Mouse (Mus musculus) heart, embryonic 14.5 days (tissue): ENCODE results near the gene Col5a1. TPM values are rescaled to one million over a fixed set of nuclear protein-coding genes. Genes with fewer than 3 reads are reported as not detected.

Experiments used
- ATAC-seq: fragments of 200-750 bp; cut with Nextera tagmentation; 2 replicates; pipeline ENCODE4 v1.8.0; 2017; ENCODE audit warnings: low read depth, moderate TSS enrichment; ENCODE audit not compliant: insufficient number of reproducible peaks, insufficient read depth, low FRiP score
- H3K27ac ChIP-seq, 2 experiments: fragments of 200-500 bp in 1 of 2; fragments of 300-500 bp in 1 of 2; sonication (generic) in 1 of 2; replicated peaks in 1 of 2; 2 replicates each; pipeline ENCODE4 v1.5.1; 2012 to 2014; ENCODE audit warnings: low read depth in 2 of 2, low read length in 2 of 2, control low read depth in 1 of 2, mild to moderate bottlenecking in 1 of 2, mixed read lengths in 1 of 2; ENCODE audit not compliant: control insufficient read depth in 1 of 2, insufficient read depth in 1 of 2
- H3K27me3 ChIP-seq: fragments of 300-500 bp; sonication (generic); 2 replicates; pipeline ENCODE4 v1.6.1; 2014; ENCODE audit warnings: mild to moderate bottlenecking, low read length, control low read depth; ENCODE audit not compliant: control insufficient read depth, insufficient read depth
- H3K36me3 ChIP-seq: fragments of 300-500 bp; sonication (generic); 2 replicates; pipeline ENCODE4 v1.6.1; 2014; ENCODE audit warnings: mild to moderate bottlenecking, control low read depth, low read length, mixed read lengths; ENCODE audit not compliant: control insufficient read depth, insufficient read depth
- H3K4me1 ChIP-seq, 2 experiments: fragments of 200-500 bp in 1 of 2; fragments of 300-500 bp in 1 of 2; sonication (generic) in 1 of 2; 2 replicates each; pipeline ENCODE4 v1.6.1; 2012 to 2014; ENCODE audit warnings: low read length in 2 of 2, control low read depth in 1 of 2, mixed read lengths in 1 of 2; ENCODE audit not compliant: control insufficient read depth in 2 of 2, insufficient read depth in 2 of 2
- H3K4me2 ChIP-seq: fragments of 300-500 bp; sonication (generic); 2 replicates; pipeline ENCODE4 v1.6.1; 2014; ENCODE audit warnings: mild to moderate bottlenecking, low read length
- H3K4me3 ChIP-seq, 2 experiments: fragments of 200-500 bp in 1 of 2; fragments of 300-500 bp in 1 of 2; sonication (generic) in 1 of 2; 2 replicates each; pipeline ENCODE4 v1.5.1; 2012 to 2014; ENCODE audit warnings: low read length in 2 of 2, mild to moderate bottlenecking in 2 of 2, control low read depth in 1 of 2, low read depth in 1 of 2, moderate library complexity in 1 of 2; ENCODE audit not compliant: control insufficient read depth in 1 of 2, insufficient read depth in 1 of 2
- H3K9ac ChIP-seq: fragments of 300-500 bp; sonication (generic); 2 replicates; pipeline ENCODE4 v1.6.1; 2014; ENCODE audit warnings: mild to moderate bottlenecking, low read length
- H3K9me3 ChIP-seq: fragments of 300-500 bp; sonication (generic); 2 replicates; pipeline ENCODE4 v1.6.1; 2016; ENCODE audit warnings: low read length, control low read depth; ENCODE audit not compliant: control insufficient read depth
- WGBS: fragments of 180-500 bp; shearing (Covaris S2); extraction: QIAGEN DNeasy Blood & Tissue Kit; methylation state at CpG from one replicate; pipeline ENCODE4 v1.1.7; 2014; 5-methylcytosine and 5-hydroxymethylcytosine counted together
- polyA plus RNA-seq: library from polyadenylated mRNA; unstranded; fragments of >200 nt; fragmentation: Nextera tagmentation; extraction: Ambion mirVana; gene quantifications from 2 replicates; pipeline ENCODE4 v1.2.1, GENCODE M21; 2014

Gene Col5a1
- polyA plus RNA-seq, 1 experiment from 2014 or later: 70.0 TPM

- Histone ChIP-seq H3K27me3 (no peaks in the 10 kb centered on the region), H3K27ac (no peak overlapping the region), H3K9me3 (no peaks in the 10 kb centered on the region), H3K4me1 (peaks cover 4 to 5% of the 10 kb centered on the region in 2 experiments; a peak in 3 of 4 replicates), H3K4me3 (no peak overlapping the region), H3K4me2 (no peak overlapping the region), H3K9ac (no peak overlapping the region), H3K36me3 (peaks cover 76% of the 10 kb centered on the region)
- WGBS: 86% methylated on average over 13 of the region's 13 CpGs
- no peak for ATAC-seq
Measured at GRCm38 (mm10) chr2:28034011-28034710, 147.9 kb downstream of the Col5a1 start.

- H3K4me3 ChIP-seq: no peak overlapping the region
- no peak overlapping the region for H3K9ac ChIP-seq
- peaks cover 54% of the 10 kb centered on the region for H3K36me3 ChIP-seq
- H3K4me2 ChIP-seq: no peak overlapping the region
- H3K27me3 ChIP-seq: no peaks in the 10 kb centered on the region
- H3K9me3 ChIP-seq: no peaks in the 10 kb centered on the region
- 88% methylated on average over 13 of the region's 13 CpGs for WGBS
- H3K27ac ChIP-seq: no peak overlapping the region
- H3K4me1 ChIP-seq: peaks cover 4 to 5% of the 10 kb centered on the region in 2 experiments; a peak in 3 of 4 replicates
- no peak for ATAC-seq
Measured at GRCm38 (mm10) chr2:28036788-28037187, 150.6 kb downstream of the Col5a1 start.

- Histone ChIP-seq H3K36me3 (peaks cover 51% of the 10 kb centered on the region), H3K4me2 (no peak overlapping the region), H3K9me3 (no peaks in the 10 kb centered on the region), H3K27ac (no peak overlapping the region), H3K4me3 (no peak overlapping the region), H3K9ac (no peak overlapping the region), H3K4me1 (peaks cover 2 to 5% of the 10 kb centered on the region in 2 experiments; a peak in 2 of 4 replicates), H3K27me3 (no peaks in the 10 kb centered on the region)
- ATAC-seq: no peak
- WGBS: 72% methylated on average over 12 of the region's 12 CpGs
Measured at GRCm38 (mm10) chr2:28037505-28038390, 151.5 kb downstream of the Col5a1 start.

- 83% methylated on average over 14 of the region's 14 CpGs for WGBS
- Histone ChIP-seq H3K4me3 (no peak overlapping the region), H3K9ac (no peak overlapping the region), H3K27ac (no peak overlapping the region), H3K36me3 (peaks cover 43% of the 10 kb centered on the region), H3K27me3 (no peaks in the 10 kb centered on the region), H3K4me2 (no peak overlapping the region), H3K9me3 (no peaks in the 10 kb centered on the region), H3K4me1 (peaks cover 2 to 5% of the 10 kb centered on the region in 2 experiments; a peak in 2 of 4 replicates)
- no peak for ATAC-seq
Measured at GRCm38 (mm10) chr2:28038391-28039096, 152.3 kb downstream of the Col5a1 start.

GRCm38 (mm10) chr2:28039647-28040325 lies 153.6 kb downstream of the Col5a1 start:
- H3K9ac ChIP-seq: no peak overlapping the region

DNA sequence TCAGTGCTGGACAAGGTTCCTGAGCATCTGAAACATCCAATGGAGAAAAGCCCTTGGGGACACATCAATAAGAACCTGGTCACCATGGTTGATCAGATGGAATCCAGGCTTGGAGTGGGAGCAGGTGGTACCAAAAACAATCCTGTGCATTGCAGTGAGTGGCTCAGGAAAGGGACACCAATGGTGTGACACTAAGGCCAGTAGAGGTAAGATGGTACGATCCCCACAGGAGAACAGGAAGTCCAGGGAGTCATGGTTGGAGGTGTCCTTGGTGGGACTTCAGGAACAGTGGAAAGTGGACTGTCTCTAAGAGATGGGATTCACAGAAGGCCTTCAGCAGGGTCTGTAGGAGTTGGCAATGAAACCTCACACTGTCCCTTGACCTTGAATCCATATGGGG lies 154.2 kb downstream of the Col5a1 start:
- no peaks in the 10 kb centered on the region for H3K9me3 ChIP-seq
- no peak overlapping the region for H3K4me3 ChIP-seq
- ATAC-seq: no peak
- H3K36me3 ChIP-seq: peaks cover 34% of the 10 kb centered on the region
- H3K4me1 ChIP-seq: peaks cover 2 to 5% of the 10 kb centered on the region in 2 experiments; a peak in 2 of 4 replicates
- no peak overlapping the region for H3K4me2 ChIP-seq
- no peaks in the 10 kb centered on the region for H3K27me3 ChIP-seq
- H3K27ac ChIP-seq: no peak overlapping the region
- no peak overlapping the region for H3K9ac ChIP-seq
- WGBS: 95% methylated on average over 1 of the region's 1 CpGs

More at GRCm38 (mm10) chr2:28039647-28040325, 153.6 kb downstream of the Col5a1 start:
- H3K36me3 ChIP-seq: peaks cover 34% of the 10 kb centered on the region
- no peak overlapping the region for H3K27ac ChIP-seq
- peaks cover 2 to 5% of the 10 kb centered on the region in 2 experiments; a peak in 2 of 4 replicates for H3K4me1 ChIP-seq
- no peak for ATAC-seq
- no peak overlapping the region for H3K4me3 ChIP-seq
- H3K9me3 ChIP-seq: no peaks in the 10 kb centered on the region
- 89% methylated on average over 10 of the region's 10 CpGs for WGBS
- no peaks in the 10 kb centered on the region for H3K27me3 ChIP-seq
- no peak overlapping the region for H3K4me2 ChIP-seq
